Mouse (Mus musculus) T-cell, adult 2 months (primary cell): ENCODE data around the gene Prrx2.
A peak's percentile ranks its signal among the peaks of the same experiment; 100 is the strongest.

Experiments used
- DNase-seq: peaks from one replicate; pipeline ENCODE4 v3.0.0; 2022; ENCODE audit warnings: low spot score

Gene Prrx2

GRCm38 (mm10) chr2:30834373-30835022, at the start of gene Prrx2:
Gene Prrx2, plus strand, starts transcription at chr2:30834972.
- DNase-seq, result no peak

DNA sequence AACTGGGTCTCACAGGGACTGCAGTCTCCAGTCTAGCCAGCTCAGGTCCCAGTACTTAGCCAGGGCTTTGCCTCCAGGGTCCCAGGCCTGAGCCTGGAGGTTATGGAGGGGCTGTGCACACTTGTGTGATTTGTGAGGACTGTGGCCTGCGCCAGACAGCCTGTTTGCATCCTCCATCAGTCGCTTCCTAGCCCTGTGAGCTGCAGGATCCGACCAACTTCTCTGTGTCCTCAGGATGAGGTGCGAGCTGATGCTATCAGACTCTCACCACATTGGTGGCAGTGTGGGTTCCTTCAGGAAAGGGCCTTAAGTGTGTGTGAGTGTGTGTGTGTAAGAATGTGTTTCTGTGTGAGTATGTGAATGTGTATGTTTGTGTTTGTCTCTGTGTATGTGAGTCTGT, 47.3 kb upstream of the Prrx2 start:
- no peak for DNase-seq

- no peak for DNase-seq
These were observed 42.7 kb upstream of the Prrx2 start for GRCm38 (mm10) chr2:30792061-30792460.

- DNase-seq, result peak; percentile 86
These were observed 40.3 kb upstream of the Prrx2 start for GRCm38 (mm10) chr2:30794179-30795108.

GRCm38 (mm10) chr2:30795271-30795888, 39.4 kb upstream of the Prrx2 start:
- DNase-seq, result no peak

GRCm38 (mm10) chr2:30795889-30796275, 38.9 kb upstream of the Prrx2 start:
- DNase-seq, result no peak

DNA sequence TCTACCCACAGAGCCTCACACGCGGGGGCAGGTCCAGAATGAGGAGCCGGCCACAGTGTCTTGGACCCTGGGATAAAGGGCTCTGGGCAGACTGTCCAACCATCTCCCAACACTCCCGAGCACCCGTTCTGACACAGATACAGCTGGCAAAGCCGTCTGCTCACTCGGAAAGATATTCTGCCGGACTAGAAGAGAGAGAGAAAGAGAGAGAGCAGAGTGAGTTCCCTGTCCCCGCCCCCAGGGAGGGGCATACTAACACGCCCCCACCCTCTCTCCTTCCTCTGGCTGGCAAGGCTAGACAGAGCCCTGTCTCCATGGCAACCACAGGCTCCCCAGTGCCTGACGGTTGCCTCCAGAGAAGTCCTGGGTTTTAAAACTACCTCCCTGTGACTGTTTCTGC, 38.4 kb upstream of the Prrx2 start:
- DNase-seq, result peak; percentile 80

DNA sequence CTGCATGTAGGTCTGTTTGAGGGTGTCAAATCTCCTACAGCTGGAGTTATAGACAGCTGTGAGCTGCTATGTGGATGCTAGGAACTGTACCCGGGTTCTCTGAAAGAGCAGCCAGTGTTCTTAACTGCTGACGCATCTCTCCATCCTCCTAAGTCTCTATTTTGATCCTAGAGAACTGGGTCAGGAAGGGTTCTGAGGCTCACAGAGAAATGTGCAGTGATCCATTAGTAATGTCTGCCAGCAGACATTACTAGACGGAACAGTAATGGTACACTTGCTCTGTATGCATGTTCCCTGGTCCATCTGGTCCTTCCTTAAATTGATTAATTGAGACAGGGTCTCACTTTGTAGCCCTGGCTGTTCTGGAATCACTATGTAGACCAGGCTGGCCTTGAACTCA, 35.3 kb upstream of the Prrx2 start:
- no peak for DNase-seq

DNA sequence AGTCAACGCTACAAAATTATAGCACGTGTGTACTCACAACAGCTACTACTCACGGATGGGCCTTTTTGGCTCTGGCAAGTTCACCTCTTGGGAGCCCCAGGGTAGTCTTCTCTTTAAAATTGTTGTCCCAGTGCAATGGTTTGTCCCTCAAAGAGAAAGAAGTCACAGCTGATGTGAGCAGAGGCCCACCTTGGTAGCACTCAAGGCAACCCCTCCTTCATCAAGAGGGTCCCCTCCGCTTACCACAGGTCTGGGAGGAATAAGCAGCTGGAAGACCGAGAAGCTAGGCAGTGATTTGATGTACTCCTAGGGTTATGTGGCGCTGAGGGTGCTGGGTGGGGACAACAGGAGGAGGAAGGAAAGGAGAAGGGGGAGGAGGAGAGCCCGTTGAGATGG, 34.1 kb upstream of the Prrx2 start:
- no peak for DNase-seq

DNA sequence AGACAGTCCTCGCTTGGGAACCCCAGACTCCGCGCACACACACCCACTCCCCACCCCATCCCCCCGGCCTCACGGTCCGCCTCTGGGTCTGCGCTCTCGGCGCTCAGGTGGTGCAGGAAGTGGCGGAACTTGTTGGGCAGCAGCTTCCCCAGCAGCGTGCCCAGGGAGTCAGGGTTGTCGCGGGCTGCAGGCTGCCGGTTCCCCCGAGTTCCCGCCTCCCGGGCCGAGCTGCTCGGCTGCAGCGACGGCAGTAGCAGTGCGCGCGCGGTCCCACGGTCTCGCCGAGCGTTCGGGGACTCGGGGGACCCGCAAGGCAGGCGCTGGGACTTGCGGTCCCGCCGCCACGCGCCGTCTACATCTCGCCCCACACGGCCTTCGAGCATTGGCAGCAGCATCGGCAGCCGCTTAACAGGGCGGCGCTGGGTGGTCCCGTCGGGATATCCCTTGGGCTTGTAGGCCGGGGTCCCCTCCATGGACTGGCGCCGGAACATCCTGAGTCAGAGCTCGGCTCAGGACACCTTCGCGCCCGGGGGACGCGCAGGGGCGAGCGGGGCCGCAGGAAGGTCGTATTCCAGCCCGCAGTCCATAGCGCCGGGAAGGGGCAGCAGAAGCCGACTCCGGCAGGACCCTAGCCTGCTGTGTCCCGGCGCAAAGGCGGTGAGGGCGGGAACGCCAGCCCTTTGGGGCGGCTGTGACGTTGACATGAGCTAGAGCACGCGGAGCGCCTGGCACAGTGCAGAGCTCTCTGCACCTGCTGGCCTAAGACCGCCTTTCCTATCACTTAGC, 33.5 kb upstream of the Prrx2 start:
- peak; percentile 42 for DNase-seq

DNA sequence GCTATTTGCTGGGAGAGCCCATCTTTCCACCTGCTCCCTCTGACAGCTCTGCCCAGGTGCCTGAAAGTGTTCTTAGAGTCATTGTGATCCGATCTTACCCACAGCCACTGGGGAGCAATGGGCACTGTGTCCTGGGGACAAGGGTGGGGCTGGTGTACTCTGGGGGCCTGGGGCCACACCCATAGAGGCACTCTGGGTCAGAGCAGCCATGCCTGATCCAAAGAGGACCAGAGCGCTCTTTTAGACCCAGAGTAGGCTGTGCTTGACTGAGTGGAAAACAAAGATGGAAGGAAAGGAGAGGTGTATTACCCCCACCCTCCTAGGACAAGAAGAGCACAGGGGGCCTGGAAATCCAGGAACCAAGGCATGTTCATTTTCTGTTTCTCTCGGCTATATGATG, 31.2 kb upstream of the Prrx2 start, which contains the start of gene 1700001O22Rik:
1700001O22Rik (minus strand) TSS at position 58 of the 400 bp plus-strand sequence.
- no peak for DNase-seq

- no peak for DNase-seq
These were observed 28.8 kb upstream of the Prrx2 start for GRCm38 (mm10) chr2:30805983-30806382.

- DNase-seq, result no peak
These were observed 27.6 kb upstream of the Prrx2 start for GRCm38 (mm10) chr2:30807147-30807647.

GRCm38 (mm10) chr2:30807648-30808295, 27.0 kb upstream of the Prrx2 start, which contains the start of gene Ntmt1:
Gene Ntmt1, plus strand, starts transcription at chr2:30807826.
- DNase-seq, result peak; percentile 99

DNA sequence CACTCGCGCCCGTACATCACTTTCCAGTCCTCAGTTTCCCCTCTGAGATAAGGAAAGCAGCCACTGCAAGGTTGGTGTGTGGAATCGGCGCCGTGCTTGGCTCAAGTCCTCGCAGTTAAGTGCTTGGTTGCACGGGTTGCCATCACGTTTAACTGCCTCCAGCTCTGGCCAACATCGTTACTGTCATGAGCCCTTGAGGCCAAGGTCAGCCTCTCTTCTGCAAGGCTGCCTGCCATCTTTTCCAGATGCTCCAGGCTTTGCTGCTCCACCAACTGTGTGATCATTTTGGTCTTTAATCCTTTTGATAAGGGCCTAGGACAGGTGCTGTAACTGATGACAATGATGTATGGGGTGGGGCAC, 26.5 kb upstream of the Prrx2 start:
- no peak for DNase-seq

GRCm38 (mm10) chr2:30809503-30809902, 25.3 kb upstream of the Prrx2 start:
- DNase-seq, result no peak

- DNase-seq, result no peak
These were observed 24.2 kb upstream of the Prrx2 start for GRCm38 (mm10) chr2:30810573-30810972.

- DNase-seq, result no peak
These were observed 18.4 kb upstream of the Prrx2 start for GRCm38 (mm10) chr2:30816383-30816782.

DNA sequence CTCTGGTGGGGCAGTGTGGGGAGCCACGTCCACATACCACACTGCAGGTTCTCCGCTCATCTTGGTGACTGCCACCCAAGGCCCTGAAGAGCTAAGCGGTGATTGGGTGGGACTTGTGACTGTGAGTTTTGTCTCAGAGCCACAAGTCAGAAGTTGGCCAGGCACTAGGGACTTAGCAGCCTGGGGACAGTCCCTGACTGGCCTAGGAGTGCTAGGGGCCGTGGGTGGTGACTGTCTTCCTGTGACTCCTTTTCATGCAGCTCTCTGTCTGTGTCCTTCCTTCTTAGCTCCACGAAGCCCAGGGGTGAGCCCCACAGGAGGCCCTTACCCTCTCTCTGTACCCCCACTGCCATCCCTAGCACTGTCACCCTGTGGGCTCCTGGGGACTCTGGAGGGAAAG, 14.9 kb upstream of the Prrx2 start:
- no peak for DNase-seq

DNA sequence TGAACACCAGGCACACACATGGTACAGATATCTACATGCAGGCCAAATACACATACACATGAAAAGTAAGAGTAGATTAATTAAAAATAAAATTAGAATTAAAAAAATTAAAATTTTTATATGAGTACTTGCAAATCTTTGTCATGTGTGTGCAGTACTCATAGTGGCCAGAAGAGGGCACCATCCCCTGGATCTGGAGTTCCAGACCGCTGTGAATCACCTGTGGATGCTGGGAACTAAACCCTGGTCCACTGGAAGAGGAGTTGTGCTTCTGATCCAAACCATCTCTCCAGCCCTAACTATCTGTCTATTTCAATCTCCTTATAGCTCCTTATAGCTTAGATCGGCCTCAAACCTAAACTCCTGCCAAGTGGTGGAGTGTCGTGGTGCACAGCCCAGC, 13.7 kb upstream of the Prrx2 start:
- no peak for DNase-seq

DNA sequence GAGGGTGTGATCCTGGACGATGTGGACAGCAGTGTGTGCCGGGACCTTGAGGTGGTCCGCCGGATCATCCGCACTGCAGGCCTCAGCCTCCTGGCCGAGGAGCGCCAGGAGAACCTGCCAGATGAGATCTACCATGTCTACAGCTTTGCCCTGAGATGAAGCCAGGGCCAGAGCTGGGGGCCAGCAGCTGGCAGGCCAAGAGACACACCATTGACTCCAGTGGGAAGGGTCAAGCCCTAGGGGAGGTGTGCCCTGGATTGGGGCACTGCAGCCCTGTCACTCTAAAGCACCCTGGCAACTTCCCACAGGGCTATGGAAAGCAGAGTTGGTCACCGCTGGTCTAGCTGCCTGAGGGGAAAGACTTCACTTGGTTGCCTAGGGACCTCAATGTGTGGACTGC, 12.3 kb upstream of the Prrx2 start:
- no peak for DNase-seq
